Mouse (Mus musculus) central nervous system, embryonic 14 days (tissue): ENCODE measurements around the gene Olfr569. TPM values are rescaled to one million over a fixed set of nuclear protein-coding genes. Genes with fewer than 3 reads are reported as not detected.

Experiments used
- polyA plus RNA-seq: library from polyadenylated mRNA; depleted of rRNA; stranded (reverse); fragments of >200 nt; gene quantifications from 2 replicates; pipeline ENCODE4 v1.2.3, GENCODE M21; 2012; rRNA removed

Gene Olfr569
- not detected in 2 replicates for polyA plus RNA-seq

DNA sequence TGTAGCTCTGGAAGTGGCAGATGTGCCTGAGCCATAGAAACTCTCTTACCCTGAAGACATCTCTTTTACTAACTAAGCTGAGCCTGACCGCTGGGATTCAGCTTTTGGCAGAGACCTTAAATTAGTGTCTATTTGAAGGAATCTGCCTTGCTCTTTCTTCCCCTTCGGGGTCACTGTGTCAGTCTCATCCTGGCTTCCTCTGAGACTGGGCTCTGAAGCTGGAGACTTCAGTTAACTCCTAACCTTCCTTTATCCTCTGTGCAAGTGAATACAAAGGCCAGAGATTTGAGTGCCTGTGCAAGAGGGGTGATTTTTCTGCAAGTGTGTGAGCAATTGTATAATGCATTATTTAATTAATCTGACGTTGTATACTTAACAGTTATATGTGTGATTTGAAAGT is at the start of gene Olfr569:
Gene Olfr569, minus strand, starts transcription at position 101 of the 400 bp plus-strand sequence.

DNA sequence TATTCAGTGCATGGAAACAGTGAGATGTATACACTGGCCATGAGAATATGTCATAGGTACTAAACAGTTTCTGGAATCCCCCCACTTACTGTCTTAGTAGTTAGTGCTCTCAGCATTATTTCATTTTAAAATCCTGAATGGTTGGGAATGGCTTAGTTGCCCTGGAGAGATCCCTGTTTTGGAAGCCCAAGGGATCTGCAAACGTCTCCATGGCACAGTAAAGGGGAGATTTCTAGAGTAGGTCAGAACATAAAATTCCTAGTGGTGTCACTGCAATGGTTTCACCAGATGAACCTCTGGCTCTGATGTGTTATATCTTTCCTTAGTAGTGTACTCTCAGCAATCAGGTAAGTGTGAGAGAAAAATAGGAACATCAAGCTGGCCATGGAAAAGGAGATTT is 33.4 kb upstream of the Olfr569 start, which contains the start of gene Olfr572:
Gene Olfr572, plus strand, starts transcription at position 301 of the 400 bp plus-strand sequence.

DNA sequence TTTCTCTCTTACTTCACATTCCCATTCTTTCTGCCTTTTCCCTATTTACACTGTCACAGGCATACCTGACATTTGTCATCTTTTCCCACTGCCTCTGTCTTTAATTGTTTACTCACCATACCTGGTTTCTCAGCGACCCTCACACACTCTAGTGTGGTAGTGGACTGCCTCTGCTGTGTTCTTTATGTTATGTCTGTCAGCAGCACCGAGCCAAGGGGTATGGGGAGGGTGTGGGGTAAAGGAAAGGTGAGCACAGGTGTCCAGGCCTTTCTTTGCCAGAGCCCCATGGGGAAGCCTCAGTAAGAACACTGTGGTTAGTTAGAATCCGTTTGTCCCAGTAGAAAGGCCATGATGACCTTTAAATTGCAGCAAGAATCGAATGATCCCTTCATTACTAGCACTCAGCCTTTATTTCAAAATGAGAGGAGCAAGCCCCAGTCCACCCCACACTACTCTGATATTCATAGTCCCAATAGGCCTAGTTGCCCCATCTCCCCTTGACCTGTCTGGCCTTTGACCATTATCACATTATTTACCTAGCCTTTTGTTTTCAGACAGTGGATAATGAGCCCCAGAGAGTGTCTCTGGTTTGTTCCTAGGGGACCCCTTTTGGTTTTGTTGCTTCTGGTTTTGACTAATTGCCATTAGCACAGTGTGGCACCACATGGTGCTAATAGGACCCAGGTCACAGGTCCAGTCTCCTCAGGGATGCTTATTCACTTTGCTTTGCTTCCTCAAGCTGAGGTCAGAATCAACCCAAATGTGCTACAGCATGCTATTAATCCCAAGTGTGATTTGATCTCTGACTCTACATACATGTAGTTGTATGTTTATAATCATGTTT is 26.6 kb upstream of the Olfr569 start, which contains the start of gene Olfr571:
Gene Olfr571, minus strand, starts transcription at position 505 of the 844 bp plus-strand sequence.

DNA sequence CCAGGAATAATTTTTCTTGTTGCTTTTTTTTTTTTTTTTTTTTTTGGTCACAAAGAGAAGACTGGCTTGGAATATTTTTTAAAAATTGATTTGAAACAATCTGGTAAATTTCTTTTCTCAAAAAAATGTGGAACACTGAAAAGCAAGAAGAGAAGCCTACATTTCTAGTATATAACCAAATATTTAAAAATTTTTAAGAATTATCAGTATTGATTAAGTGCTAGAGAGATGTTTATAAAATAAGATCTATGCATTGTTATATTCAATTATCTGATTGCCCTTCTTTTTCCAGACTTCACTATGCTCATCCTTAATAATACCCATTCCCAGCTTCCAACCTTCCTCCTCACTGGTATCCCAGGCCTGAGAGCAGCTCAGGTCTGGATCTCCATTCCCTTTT is 13.9 kb downstream of the Olfr569 start, which contains the start of gene Olfr568:
Gene Olfr568, plus strand, starts transcription at position 301 of the 400 bp plus-strand sequence.

DNA sequence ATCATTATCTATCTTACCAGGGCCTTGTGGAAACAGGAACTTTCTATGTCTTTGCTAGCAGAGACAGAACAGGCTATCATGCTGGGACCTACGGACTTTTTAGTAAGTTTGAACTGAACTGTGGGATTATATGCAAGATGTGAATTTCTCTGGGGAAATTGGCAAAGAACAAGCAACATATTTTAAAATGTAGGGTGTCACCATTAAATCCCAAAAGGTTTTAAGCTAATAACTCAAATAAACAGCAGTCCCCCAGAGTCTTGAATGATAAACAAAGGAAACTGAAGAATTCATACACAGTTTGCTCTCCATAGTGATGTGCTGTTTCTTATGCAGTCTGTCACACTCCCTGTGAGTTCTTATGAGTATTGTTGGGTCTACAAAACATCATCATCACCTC is 32.0 kb downstream of the Olfr569 start, which contains the start of gene Olfr566:
Gene Olfr566, minus strand, starts transcription at position 101 of the 400 bp plus-strand sequence.

Other genes with a start within 250 kb of the Olfr569 start
- gene Olfr555, start 232.1 kb downstream of the Olfr569 start, polyA plus RNA-seq, result not detected in 2 replicates
- not detected in 2 replicates for gene Olfr556, start 226.0 kb downstream of the Olfr569 start, polyA plus RNA-seq
- 14.8 and 22.7 TPM in 2 replicates for gene Trim68, start 203.6 kb downstream of the Olfr569 start, polyA plus RNA-seq
- not detected in 2 replicates for gene Olfr557, start 195.0 kb downstream of the Olfr569 start, polyA plus RNA-seq
- gene Olfr558, start 188.7 kb downstream of the Olfr569 start, polyA plus RNA-seq, result 0.07 and 0.29 TPM in 2 replicates
- not detected in 2 replicates for gene Olfr33, start 171.8 kb downstream of the Olfr569 start, polyA plus RNA-seq
- not detected in 2 replicates for gene Olfr559, start 163.4 kb downstream of the Olfr569 start, polyA plus RNA-seq
- gene Olfr560, start 131.5 kb downstream of the Olfr569 start, polyA plus RNA-seq, result not detected in 2 replicates
- gene Olfr78, start 131.4 kb downstream of the Olfr569 start, polyA plus RNA-seq, result 0.09 and 0.43 TPM in 2 replicates
- not detected in 2 replicates for gene Olfr561, start 119.7 kb downstream of the Olfr569 start, polyA plus RNA-seq
- gene Olfr564, start 87.4 kb downstream of the Olfr569 start, polyA plus RNA-seq, result not detected in 2 replicates
- not detected in 2 replicates for gene Olfr566, start 32.1 kb downstream of the Olfr569 start, polyA plus RNA-seq
- not detected in 2 replicates for gene Olfr568, start 13.8 kb downstream of the Olfr569 start, polyA plus RNA-seq
- gene Olfr570, start 3.7 kb upstream of the Olfr569 start, polyA plus RNA-seq, result 0.12 and 0.13 TPM in 2 replicates
- gene Olfr571, start 26.7 kb upstream of the Olfr569 start, polyA plus RNA-seq, result 0.09 TPM in 1 of 2 replicates, not detected in the other
- gene Olfr572, start 33.5 kb upstream of the Olfr569 start, polyA plus RNA-seq, result not detected in 2 replicates
- gene Olfr573-ps1, start 51.7 kb upstream of the Olfr569 start, polyA plus RNA-seq, result not detected in 2 replicates
- not detected in 2 replicates for gene Olfr574, start 57.6 kb upstream of the Olfr569 start, polyA plus RNA-seq
- gene Olfr575, start 67.9 kb upstream of the Olfr569 start, polyA plus RNA-seq, result not detected in 2 replicates
- not detected in 2 replicates for gene Olfr576, start 71.8 kb upstream of the Olfr569 start, polyA plus RNA-seq
- gene Olfr577, start 85.1 kb upstream of the Olfr569 start, polyA plus RNA-seq, result not detected in 2 replicates
- gene Olfr578, start 98.4 kb upstream of the Olfr569 start, polyA plus RNA-seq, result not detected in 2 replicates
- not detected in 2 replicates for gene Olfr582, start 147.1 kb upstream of the Olfr569 start, polyA plus RNA-seq
- not detected in 2 replicates for gene Olfr583, start 160.4 kb upstream of the Olfr569 start, polyA plus RNA-seq
- not detected in 2 replicates for gene Olfr584, start 191.0 kb upstream of the Olfr569 start, polyA plus RNA-seq
- gene Olfr585, start 206.8 kb upstream of the Olfr569 start, polyA plus RNA-seq, result not detected in 2 replicates
- not detected in 2 replicates for gene Olfr586, start 234.8 kb upstream of the Olfr569 start, polyA plus RNA-seq
- gene Olfr588-ps1, start 250.0 kb upstream of the Olfr569 start, polyA plus RNA-seq, result not detected in 2 replicates